Mouse (Mus musculus) cerebellum, adult 2 months (tissue): ENCODE measurements around the gene Alpi.

Experiments used
- CTCF ChIP-seq: fragments of 200-500 bp; IDR thresholded peaks from 2 replicates; pipeline ENCODE4 v1.5.1; 2011; ENCODE audit warnings: low read depth, mild to moderate bottlenecking, control low read depth, low read length, moderate library complexity, borderline replicate concordance; ENCODE audit not compliant: insufficient read depth
- POLR2A ChIP-seq: fragments of 200-500 bp; IDR thresholded peaks from 2 replicates; pipeline ENCODE4 v1.6.1; 2011; ENCODE audit warnings: low read length, control low read depth, borderline replicate concordance; ENCODE audit not compliant: insufficient read depth

GRCm38 (mm10) chr1:87127206-87128030 lies 26.0 kb upstream of the Alpi start:
- no peak for TF ChIP-seq CTCF
- no peak for TF ChIP-seq POLR2A
